Mouse (Mus musculus): ENCODE measurements around the gene Lpcat2. TPM values are rescaled to one million over a fixed set of nuclear protein-coding genes. Genes with fewer than 3 reads are reported as not detected.

Gene Lpcat2
- total and polyA plus RNA-seq, 2 experiments from 2014 or later, result 1.5 to 2.8 TPM

GRCm38 (mm10) chr8:92847299-92847698 is 7.8 kb upstream of the Lpcat2 start:
- peak; percentile 48 for ATAC-seq (ENCODE audit: insufficient read depth, low read depth)
- Histone ChIP-seq H3K9me3 (replicated peaks; ENCODE audit: control insufficient read depth, low read length) (no peaks in the 10 kb centered on the region), H3K36me3 (replicated peaks; ENCODE audit: control insufficient read depth, insufficient read depth, low read length) (no peaks in the 10 kb centered on the region), H3K27me3 (ENCODE audit: control insufficient read depth, insufficient read depth, low read length) (no peaks in the 10 kb centered on the region), H3K27ac (ENCODE audit: low read depth) (peak overlapping the region; percentile 71), H3K4me3 (ENCODE audit: low read depth, low read length) (no peak overlapping the region), H3K9ac (replicated peaks; ENCODE audit: low read depth, low read length) (no peak overlapping the region), H3K4me1 (ENCODE audit: control insufficient read depth, insufficient read depth) (peaks cover 13% of the 10 kb centered on the region; the same call in 1 of the 2 replicates), H3K4me2 (ENCODE audit: low read depth, low read length) (peak overlapping the region; percentile 22; the same call in 1 of the 2 replicates)
- 18% methylated on average over 9 of the region's 9 CpGs for WGBS
- peak; percentile 44 for DNase-seq (ENCODE audit: low spot score)
- TF ChIP-seq EP300 (IDR thresholded peaks at IDR 0.05; ENCODE audit: low read depth), result 0 out of 2 replicates have a peak, but pooled peaks have one; percentile 16
- TF ChIP-seq CTCF (IDR thresholded peaks at IDR 0.05; ENCODE audit: low read depth), result no peak

DNA sequence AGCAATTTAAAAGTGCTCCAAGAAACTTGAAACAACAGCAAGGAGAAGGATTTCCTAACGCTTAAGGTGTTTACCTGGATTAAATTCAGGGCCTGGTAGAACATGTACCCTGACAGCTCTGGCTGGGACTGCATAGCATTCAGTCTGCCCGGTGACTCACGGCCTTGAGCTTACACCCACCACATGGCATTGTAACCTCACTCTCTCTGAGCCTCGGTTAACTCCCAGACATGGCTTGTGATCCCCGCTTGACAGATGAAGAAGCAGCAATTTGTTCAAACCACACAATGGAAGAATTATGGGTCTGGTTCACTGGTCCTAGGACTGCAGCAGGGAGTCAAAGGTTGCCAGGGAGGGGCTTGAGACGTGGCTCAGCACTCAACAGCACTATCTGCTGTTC is 5.9 kb upstream of the Lpcat2 start:
- TF ChIP-seq CTCF (IDR thresholded peaks at IDR 0.05; ENCODE audit: low read depth) (no peak), EP300 (IDR thresholded peaks at IDR 0.05; ENCODE audit: low read depth) (no peak)
- peaks cover 13% of the 10 kb centered on the region; the same call in 1 of the 2 replicates for H3K4me1 ChIP-seq (ENCODE audit: control insufficient read depth, insufficient read depth)
- 0 out of 2 replicates have a peak, but pooled peaks cover 6% of the 10 kb centered on the region for H3K27me3 ChIP-seq (ENCODE audit: control insufficient read depth, insufficient read depth, low read length)
- 0 out of 2 replicates have a peak, but pooled peaks cover 5% of the 10 kb centered on the region for H3K36me3 ChIP-seq (replicated peaks; ENCODE audit: control insufficient read depth, insufficient read depth, low read length)
- ATAC-seq (ENCODE audit: insufficient read depth, low read depth) (no peak), DNase-seq (ENCODE audit: low spot score) (no peak)
- no peak overlapping the region for H3K9ac ChIP-seq (replicated peaks; ENCODE audit: low read depth, low read length)
- no peak overlapping the region for H3K4me3 ChIP-seq (ENCODE audit: low read depth, low read length)
- no peak overlapping the region for H3K27ac ChIP-seq (ENCODE audit: low read depth)
- WGBS, result 75% methylated on average over 6 of the region's 6 CpGs
- H3K4me2 ChIP-seq (ENCODE audit: low read depth, low read length), result no peak overlapping the region
- no peaks in the 10 kb centered on the region for H3K9me3 ChIP-seq (replicated peaks; ENCODE audit: control insufficient read depth, low read length)

- Histone ChIP-seq H3K4me1 (ENCODE audit: control insufficient read depth, insufficient read depth) (peaks cover 13% of the 10 kb centered on the region; the same call in 1 of the 2 replicates), H3K27me3 (ENCODE audit: control insufficient read depth, insufficient read depth, low read length) (0 out of 2 replicates have a peak, but pooled peaks cover 6% of the 10 kb centered on the region), H3K36me3 (replicated peaks; ENCODE audit: control insufficient read depth, insufficient read depth, low read length) (0 out of 2 replicates have a peak, but pooled peaks cover 5% of the 10 kb centered on the region), H3K9me3 (replicated peaks; ENCODE audit: control insufficient read depth, low read length) (no peaks in the 10 kb centered on the region), H3K4me2 (ENCODE audit: low read depth, low read length) (no peak overlapping the region), H3K9ac (replicated peaks; ENCODE audit: low read depth, low read length) (no peak overlapping the region), H3K4me3 (ENCODE audit: low read depth, low read length) (no peak overlapping the region), H3K27ac (ENCODE audit: low read depth) (no peak overlapping the region)
- TF ChIP-seq EP300 (IDR thresholded peaks at IDR 0.05; ENCODE audit: low read depth) (no peak), CTCF (IDR thresholded peaks at IDR 0.05; ENCODE audit: low read depth) (no peak)
- DNase-seq (ENCODE audit: low spot score), result peak; percentile 57
- peak; percentile 83 for ATAC-seq (ENCODE audit: insufficient read depth, low read depth)
- WGBS, result 30% methylated on average over 4 of the region's 4 CpGs
Measured at GRCm38 (mm10) chr8:92850239-92850638, 4.9 kb upstream of the Lpcat2 start.

GRCm38 (mm10) chr8:92851381-92851780 is 3.8 kb upstream of the Lpcat2 start:
- Histone ChIP-seq H3K27me3 (ENCODE audit: control insufficient read depth, insufficient read depth, low read length) (peaks cover 16% of the 10 kb centered on the region), H3K9me3 (replicated peaks; ENCODE audit: control insufficient read depth, low read length) (no peaks in the 10 kb centered on the region), H3K36me3 (replicated peaks; ENCODE audit: control insufficient read depth, insufficient read depth, low read length) (0 out of 2 replicates have a peak, but pooled peaks cover 5% of the 10 kb centered on the region), H3K9ac (replicated peaks; ENCODE audit: low read depth, low read length) (no peak overlapping the region), H3K4me1 (ENCODE audit: control insufficient read depth, insufficient read depth) (peaks cover 14% of the 10 kb centered on the region; the same call in 1 of the 2 replicates), H3K27ac (ENCODE audit: low read depth) (no peak overlapping the region), H3K4me3 (ENCODE audit: low read depth, low read length) (no peak overlapping the region), H3K4me2 (ENCODE audit: low read depth, low read length) (no peak overlapping the region)
- DNase-seq (ENCODE audit: low spot score), result no peak
- TF ChIP-seq EP300 (IDR thresholded peaks at IDR 0.05; ENCODE audit: low read depth) (no peak), CTCF (IDR thresholded peaks at IDR 0.05; ENCODE audit: low read depth) (no peak)
- 88% methylated on average over 3 of the region's 3 CpGs for WGBS
- ATAC-seq (ENCODE audit: insufficient read depth, low read depth), result no peak

GRCm38 (mm10) chr8:92853188-92853983 is 1.8 kb upstream of the Lpcat2 start:
- no peak overlapping the region for H3K4me3 ChIP-seq (ENCODE audit: low read depth, low read length)
- 64% methylated on average over 18 of the region's 18 CpGs for WGBS
- TF ChIP-seq EP300 (IDR thresholded peaks at IDR 0.05; ENCODE audit: low read depth) (no peak), CTCF (IDR thresholded peaks at IDR 0.05; ENCODE audit: low read depth) (no peak)
- ATAC-seq (ENCODE audit: insufficient read depth, low read depth) (no peak), DNase-seq (ENCODE audit: low spot score) (no peak)
- H3K9me3 ChIP-seq (replicated peaks; ENCODE audit: control insufficient read depth, low read length), result no peaks in the 10 kb centered on the region
- H3K27ac ChIP-seq (ENCODE audit: low read depth), result no peak overlapping the region
- peaks cover 16% of the 10 kb centered on the region for H3K27me3 ChIP-seq (ENCODE audit: control insufficient read depth, insufficient read depth, low read length)
- H3K4me2 ChIP-seq (ENCODE audit: low read depth, low read length), result no peak overlapping the region
- H3K36me3 ChIP-seq (replicated peaks; ENCODE audit: control insufficient read depth, insufficient read depth, low read length), result 0 out of 2 replicates have a peak, but pooled peaks cover 5% of the 10 kb centered on the region
- H3K9ac ChIP-seq (replicated peaks; ENCODE audit: low read depth, low read length), result no peak overlapping the region
- 0 out of 2 replicates have a peak, but pooled peaks cover 5% of the 10 kb centered on the region for H3K4me1 ChIP-seq (ENCODE audit: control insufficient read depth, insufficient read depth)

All from heart, postnatal 0 days (tissue).